Comparison of ENCODE assay signal across 11 mouse cellular contexts in the genomic region with DNA sequence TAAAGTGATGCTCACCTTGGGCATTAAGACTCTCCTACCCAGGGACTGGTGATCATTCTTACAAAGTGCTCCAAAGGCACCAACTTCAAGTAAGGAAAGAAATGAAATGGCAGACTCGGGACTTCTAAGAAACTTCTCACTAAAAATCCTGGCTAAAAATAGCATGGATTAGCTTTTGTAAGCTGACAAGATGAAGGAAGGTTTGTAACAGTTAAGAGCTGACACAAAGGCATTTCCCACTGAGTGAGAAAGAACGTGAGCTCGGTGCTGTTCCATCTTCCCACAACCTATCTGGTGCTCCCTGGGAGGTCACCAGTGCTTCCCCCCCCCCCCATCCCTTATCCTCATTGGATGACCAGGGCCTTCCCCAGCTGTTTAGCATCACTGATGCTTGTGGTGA. TPM values are rescaled to one million over a fixed set of nuclear protein-coding genes. Genes with fewer than 3 reads are reported as not detected.
A peak's percentile ranks its signal among the peaks of the same experiment; 100 is the strongest.
DNase-seq lines count a peak whose midpoint lies in the region; ATAC-seq and TF ChIP-seq lines count a peak whose summit lies in the region.
"Had no signal": no experiment of that assay in that cellular context is flagged by ENCODE, and none has a peak within 500 bp of the region (broad histone marks: within the 10 kb centered on the region; RNA-seq: fewer than 3 reads in every experiment).

No protein-coding gene starts in this region.

- peaks cover 26% of the 10 kb centered on the region for H3K36me3 ChIP-seq in heart, embryonic 11.5 days (ENCODE audit: control insufficient read depth, insufficient read depth, low read length)
- H3K36me3 ChIP-seq in neural tube, embryonic 12.5 days, result peaks cover 45% of the 10 kb centered on the region
- peaks cover 56% of the 10 kb centered on the region for H3K36me3 ChIP-seq in neural tube, embryonic 15.5 days
- H3K36me3 ChIP-seq in limb, embryonic 10.5 days, result peaks cover 17% of the 10 kb centered on the region
- H3K36me3 ChIP-seq in stomach, postnatal 0 days (ENCODE audit: control insufficient read depth, insufficient read depth, low read length), result peaks cover 48% of the 10 kb centered on the region

- H3K27me3 ChIP-seq in heart, embryonic 11.5 days (ENCODE audit: control insufficient read depth, insufficient read depth, low read length), result no peaks in the 10 kb centered on the region
- no peaks in the 10 kb centered on the region for H3K27me3 ChIP-seq in neural tube, embryonic 12.5 days (replicated peaks)
- no peaks in the 10 kb centered on the region for H3K27me3 ChIP-seq in neural tube, embryonic 15.5 days (replicated peaks)
- H3K27me3 ChIP-seq in limb, embryonic 10.5 days (ENCODE audit: low read depth, poor library complexity, severe bottlenecking), result no peaks in the 10 kb centered on the region
- no peaks in the 10 kb centered on the region for H3K27me3 ChIP-seq in stomach, postnatal 0 days (ENCODE audit: control insufficient read depth, insufficient read depth, low read length)

- TF ChIP-seq EP300 in stomach, postnatal 0 days (optimal IDR thresholded peaks at IDR 0.05), result no peak

- H3K9ac ChIP-seq in heart, embryonic 11.5 days (ENCODE audit: low read depth, low read length), result no peak overlapping the region
- no peak overlapping the region for H3K9ac ChIP-seq in neural tube, embryonic 12.5 days
- no peak overlapping the region for H3K9ac ChIP-seq in neural tube, embryonic 15.5 days (replicated peaks)
- H3K9ac ChIP-seq in stomach, postnatal 0 days (ENCODE audit: low read length), result no peak overlapping the region

- H3K4me2 ChIP-seq in heart, embryonic 11.5 days, result peak overlapping the region; percentile 12; the same call in 1 of the 2 replicates
- peak overlapping the region; percentile 15; the same call in 1 of the 2 replicates for H3K4me2 ChIP-seq in neural tube, embryonic 12.5 days (replicated peaks)
- no peak overlapping the region for H3K4me2 ChIP-seq in neural tube, embryonic 15.5 days
- H3K4me2 ChIP-seq in stomach, postnatal 0 days (replicated peaks; ENCODE audit: low read depth), result no peak overlapping the region
- H3K4me2 ChIP-seq: liver, embryonic 11.5 days had no signal

- H3K9me3 ChIP-seq in heart, embryonic 11.5 days (replicated peaks; ENCODE audit: control insufficient read depth, low read length), result 0 out of 2 replicates have a peak, but pooled peaks cover 3% of the 10 kb centered on the region
- no peaks in the 10 kb centered on the region for H3K9me3 ChIP-seq in neural tube, embryonic 12.5 days
- no peaks in the 10 kb centered on the region for H3K9me3 ChIP-seq in neural tube, embryonic 15.5 days (replicated peaks)
- H3K9me3 ChIP-seq in limb, embryonic 10.5 days (replicated peaks), result no peaks in the 10 kb centered on the region
- H3K9me3 ChIP-seq in stomach, postnatal 0 days (ENCODE audit: control insufficient read depth, low read length), result no peaks in the 10 kb centered on the region

- DNase-seq in heart, adult 9 months (ENCODE audit: low spot score in 2 of 2), result no peak
- no peak for DNase-seq in limb, embryonic 10.5 days (ENCODE audit: low spot score)
- DNase-seq in stomach, postnatal 0 days (ENCODE audit: low spot score), result no peak
- no peak for DNase-seq in left cerebral cortex, postnatal 36 days (ENCODE audit: low spot score in 2 of 2)
- no peak for DNase-seq in thymus, postnatal 36 days
- DNase-seq: cerebellum, adult 11 months had no signal

- TF ChIP-seq CTCF in stomach, postnatal 0 days (IDR thresholded peaks at IDR 0.05; ENCODE audit: low read depth), result no peak

- H3K27ac ChIP-seq in heart, embryonic 11.5 days (ENCODE audit: low read depth, low read length), result peak overlapping the region; percentile 76
- H3K27ac ChIP-seq in neural tube, embryonic 12.5 days, result no peak overlapping the region
- no peak overlapping the region for H3K27ac ChIP-seq in neural tube, embryonic 15.5 days (replicated peaks)
- 0 out of 2 replicates have a peak overlapping the region, but pooled peaks have one; percentile 50 for H3K27ac ChIP-seq in limb, embryonic 10.5 days
- H3K27ac ChIP-seq in stomach, postnatal 0 days (replicated peaks), result peak overlapping the region; percentile 65

- WGBS in heart, embryonic 11.5 days (ENCODE audit: insufficient replicate concordance), result 12% methylated on average over 3 of the region's 3 CpGs
- WGBS in neural tube, embryonic 12.5 days, result 7% methylated on average over 3 of the region's 3 CpGs
- 9% methylated on average over 3 of the region's 3 CpGs for WGBS in neural tube, embryonic 15.5 days
- 35% methylated on average over 3 of the region's 3 CpGs for WGBS in limb, embryonic 10.5 days
- 13% methylated on average over 3 of the region's 3 CpGs for WGBS in stomach, postnatal 0 days

- intact Hi-C loops in left cerebral cortex, postnatal 36 days (cut with DNase I), result loop anchor here (10.0 kb wide), 1 partner anchor 59 kb away; no protein-coding TSS in a partner anchor

- ATAC-seq in heart, embryonic 11.5 days (replicated peaks; ENCODE audit: insufficient number of reproducible peaks, low FRiP score, low TSS enrichment), result no peak
- no peak for ATAC-seq in neural tube, embryonic 12.5 days (ENCODE audit: low FRiP score, low read depth)
- ATAC-seq in neural tube, embryonic 15.5 days (ENCODE audit: low FRiP score), result no peak
- ATAC-seq in stomach, postnatal 0 days (ENCODE audit: low FRiP score, low TSS enrichment), result no peak
- ATAC-seq: activated CD4-positive, CD25-positive, alpha-beta regulatory T cell, adult 4 months had no signal

- H3K4me3 ChIP-seq in heart, embryonic 11.5 days (ENCODE audit: low read depth, low read length), result no peak overlapping the region
- H3K4me3 ChIP-seq in neural tube, embryonic 12.5 days, result no peak overlapping the region
- H3K4me3 ChIP-seq in neural tube, embryonic 15.5 days (replicated peaks), result no peak overlapping the region
- H3K4me3 ChIP-seq in limb, embryonic 10.5 days, result no peak overlapping the region
- no peak overlapping the region for H3K4me3 ChIP-seq in stomach, postnatal 0 days (ENCODE audit: low read depth, low read length)

- peaks cover 38% of the 10 kb centered on the region for H3K4me1 ChIP-seq in heart, embryonic 11.5 days (ENCODE audit: control insufficient read depth, insufficient read depth, low read length)
- peaks cover 17% of the 10 kb centered on the region for H3K4me1 ChIP-seq in neural tube, embryonic 12.5 days
- peaks cover 17% of the 10 kb centered on the region for H3K4me1 ChIP-seq in neural tube, embryonic 15.5 days
- peaks cover 18% of the 10 kb centered on the region for H3K4me1 ChIP-seq in limb, embryonic 10.5 days
- H3K4me1 ChIP-seq in stomach, postnatal 0 days (replicated peaks; ENCODE audit: control insufficient read depth, insufficient read depth), result peaks cover 7% of the 10 kb centered on the region

RNA-seq across cellular contexts. Expression of a gene that starts 57.1 kb away (rescaled TPM):
- polyA plus RNA-seq in heart, embryonic 11.5 days (2014; fragmentation: Nextera tagmentation; extraction: Ambion mirVana), result 13.4 and 14.2 TPM in 2 replicates
- 14.6 and 18.0 TPM in 2 replicates for polyA plus RNA-seq in neural tube, embryonic 12.5 days (2016; fragmentation: Nextera tagmentation; extraction: Ambion mirVana)
- polyA plus RNA-seq in neural tube, embryonic 15.5 days (2015; fragmentation: Nextera tagmentation; extraction: Ambion mirVana), result 18.4 and 20.7 TPM in 2 replicates
- 13.4 and 16.0 TPM in 2 replicates for polyA plus RNA-seq in limb, embryonic 10.5 days (2016; fragmentation: Nextera tagmentation; extraction: Ambion mirVana)
- polyA plus RNA-seq in stomach, postnatal 0 days (2015; fragmentation: Nextera tagmentation; extraction: Ambion mirVana), result 8.8 and 10.1 TPM in 2 replicates
- 10 to 100 TPM; 12.1 to 15.7 TPM for total RNA-seq in left cerebral cortex, postnatal 36 days (2021)

Comparison
In these comparisons a context has a peak if more than half of its experiments do, and no peak if none do; other contexts are left out.
1. H3K4me2 ChIP-seq: peak in heart, embryonic 11.5 days (single experiment) and neural tube, embryonic 12.5 days (single experiment); none in neural tube, embryonic 15.5 days (single experiment) and stomach, postnatal 0 days (single experiment).
2. H3K27ac ChIP-seq: peak in heart, embryonic 11.5 days (single experiment), limb, embryonic 10.5 days (single experiment) and stomach, postnatal 0 days (single experiment); none in neural tube, embryonic 12.5 days (single experiment) and neural tube, embryonic 15.5 days (single experiment).